Mouse (Mus musculus): ENCODE measurements at regions not wholly inside any gene's neighbourhood (a gene's known extent, or its start where the extent isn't known, plus 50 kb on each side); places are given as distances from the start of the nearest gene placed in this dataset.
A peak's percentile ranks its signal among the peaks of the same experiment; 100 is the strongest.

- DNase-seq (ENCODE audit: extremely low spot score, low read depth, low spot score) = no peak
These were observed 53.8 kb downstream of the Dio3 start for GRCm38 (mm10) chr12:110332616-110333154.

GRCm38 (mm10) chr12:110334609-110335008 is 55.7 kb downstream of the Dio3 start:
- no peak for DNase-seq (ENCODE audit: extremely low spot score, low read depth, low spot score)

GRCm38 (mm10) chr12:110344280-110344827 is 65.5 kb downstream of the Dio3 start:
- DNase-seq (ENCODE audit: extremely low spot score, low read depth, low spot score) = no peak

GRCm38 (mm10) chr12:110349621-110350020 is 70.8 kb downstream of the Dio3 start:
- no peak for DNase-seq (ENCODE audit: extremely low spot score, low read depth, low spot score)

GRCm38 (mm10) chr12:110355851-110356250 is 77.0 kb downstream of the Dio3 start:
- no peak for DNase-seq (ENCODE audit: extremely low spot score, low read depth, low spot score)

- DNase-seq (ENCODE audit: extremely low spot score, low read depth, low spot score) = no peak
These were observed 79.8 kb upstream of the Ppp2r5c start for GRCm38 (mm10) chr12:110367102-110367501.

GRCm38 (mm10) chr12:110367822-110368221 is 79.1 kb upstream of the Ppp2r5c start:
- no peak for DNase-seq (ENCODE audit: extremely low spot score, low read depth, low spot score)

GRCm38 (mm10) chr12:110371886-110372690 is 74.8 kb upstream of the Ppp2r5c start:
- DNase-seq (ENCODE audit: extremely low spot score, low read depth, low spot score) = no peak

GRCm38 (mm10) chr12:110372986-110373385 is 73.9 kb upstream of the Ppp2r5c start:
- DNase-seq (ENCODE audit: extremely low spot score, low read depth, low spot score) = no peak

- peak; percentile 47 for DNase-seq (ENCODE audit: extremely low spot score, low read depth, low spot score)
These were observed 73.4 kb upstream of the Ppp2r5c start for GRCm38 (mm10) chr12:110373408-110374065.

- DNase-seq (ENCODE audit: extremely low spot score, low read depth, low spot score) = no peak
These were observed 71.8 kb upstream of the Ppp2r5c start for GRCm38 (mm10) chr12:110375139-110375538.

- no peak for DNase-seq (ENCODE audit: extremely low spot score, low read depth, low spot score)
These were observed 70.7 kb upstream of the Ppp2r5c start for GRCm38 (mm10) chr12:110376062-110376837.

- no peak for DNase-seq (ENCODE audit: extremely low spot score, low read depth, low spot score)
These were observed 70.1 kb upstream of the Ppp2r5c start for GRCm38 (mm10) chr12:110376838-110377150.

- no peak for DNase-seq (ENCODE audit: extremely low spot score, low read depth, low spot score)
These were observed 69.6 kb upstream of the Ppp2r5c start for GRCm38 (mm10) chr12:110377306-110377705.

GRCm38 (mm10) chr12:110377734-110378133 is 69.2 kb upstream of the Ppp2r5c start:
- no peak for DNase-seq (ENCODE audit: extremely low spot score, low read depth, low spot score)

GRCm38 (mm10) chr12:110378302-110378701 is 68.6 kb upstream of the Ppp2r5c start:
- DNase-seq (ENCODE audit: extremely low spot score, low read depth, low spot score) = no peak

GRCm38 (mm10) chr12:110379721-110380120 is 67.2 kb upstream of the Ppp2r5c start:
- no peak for DNase-seq (ENCODE audit: extremely low spot score, low read depth, low spot score)

- DNase-seq (ENCODE audit: extremely low spot score, low read depth, low spot score) = no peak
These were observed 65.8 kb upstream of the Ppp2r5c start for GRCm38 (mm10) chr12:110380831-110381750.

- no peak for DNase-seq (ENCODE audit: extremely low spot score, low read depth, low spot score)
These were observed 61.9 kb upstream of the Ppp2r5c start for GRCm38 (mm10) chr12:110385031-110385430.
